Mouse (Mus musculus): ENCODE results near the gene Epha4. TPM values are rescaled to one million over a fixed set of nuclear protein-coding genes. Genes with fewer than 3 reads are reported as not detected.

Epha4 gene
- total RNA-seq, 2 experiments from 2014 or later, result 0.09 to 0.77 TPM

DNA sequence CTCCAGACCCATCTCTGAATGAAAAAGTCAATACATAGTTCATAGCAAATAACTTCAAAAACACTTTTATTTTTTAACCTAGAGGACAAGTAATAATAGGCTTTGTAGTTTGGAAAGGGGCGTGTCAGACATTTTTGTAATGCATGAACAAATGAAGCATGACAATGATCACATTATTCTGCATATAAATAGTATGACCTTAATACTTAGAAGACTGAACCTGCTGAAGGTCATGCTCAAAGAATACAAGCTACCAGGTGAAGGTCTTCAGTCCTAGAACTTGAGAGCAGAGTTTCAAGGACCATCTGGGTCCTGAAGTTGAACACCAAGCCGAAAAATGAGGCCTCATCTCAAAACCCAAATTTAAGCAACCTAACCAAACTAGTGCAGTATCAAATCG lies 62.2 kb downstream of the Epha4 start:
- no peak for ATAC-seq (replicated peaks; ENCODE audit: low FRiP score, poor library complexity, severe bottlenecking)

DNA sequence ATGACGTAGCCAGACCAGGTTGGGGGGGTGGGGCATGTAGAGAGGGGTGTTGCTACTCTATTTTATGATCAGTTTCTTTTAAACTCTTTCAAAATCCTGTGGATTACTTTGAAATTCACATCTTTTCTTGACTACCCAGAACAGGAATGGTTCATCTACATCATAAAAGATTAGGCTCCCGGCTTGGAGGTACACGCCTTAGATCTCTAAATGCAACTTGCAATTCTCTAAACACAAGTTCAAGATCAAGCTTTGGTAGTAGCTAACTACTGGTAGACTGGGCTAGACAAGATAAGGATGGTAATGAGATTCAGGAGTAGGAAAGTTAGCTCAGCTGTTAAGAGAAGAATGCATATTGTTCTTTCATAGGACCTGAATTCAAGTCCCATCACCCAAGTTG lies 63.3 kb downstream of the Epha4 start:
- no peak for ATAC-seq (replicated peaks; ENCODE audit: low FRiP score, poor library complexity, severe bottlenecking)

GRCm38 (mm10) chr1:77450201-77450600 lies 64.7 kb downstream of the Epha4 start:
- no peak for ATAC-seq (replicated peaks; ENCODE audit: low FRiP score, poor library complexity, severe bottlenecking)

DNA sequence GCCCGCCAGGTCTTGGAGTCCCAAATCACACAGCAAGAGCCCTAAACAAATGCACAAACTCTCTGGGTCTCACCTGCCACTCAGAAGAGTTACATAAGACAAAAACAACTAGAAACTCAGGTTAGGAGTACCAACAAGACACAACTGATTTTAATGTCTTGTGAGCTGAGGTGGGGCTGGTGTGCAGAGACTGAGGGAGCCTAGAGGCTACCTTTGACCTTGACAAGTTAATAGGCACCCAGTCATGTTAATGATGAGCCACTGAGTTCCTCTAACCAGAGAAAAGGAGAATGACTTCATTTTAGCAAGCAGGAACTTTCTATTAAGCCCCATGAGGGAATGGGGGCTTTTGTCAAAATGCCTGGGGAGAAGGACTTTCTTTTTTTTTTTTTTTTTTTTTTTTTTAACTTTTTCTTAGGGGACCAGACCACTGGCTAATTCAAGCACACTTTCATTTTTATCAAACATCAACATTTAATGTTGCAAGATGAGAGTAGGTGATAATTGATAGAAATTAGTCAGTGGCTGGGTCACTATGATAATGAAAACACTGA lies 67.8 kb downstream of the Epha4 start:
- no peak for ATAC-seq (replicated peaks; ENCODE audit: low FRiP score, poor library complexity, severe bottlenecking)

GRCm38 (mm10) chr1:77446438-77446837 lies 68.5 kb downstream of the Epha4 start:
- ATAC-seq (replicated peaks; ENCODE audit: low FRiP score, poor library complexity, severe bottlenecking), result no peak

DNA sequence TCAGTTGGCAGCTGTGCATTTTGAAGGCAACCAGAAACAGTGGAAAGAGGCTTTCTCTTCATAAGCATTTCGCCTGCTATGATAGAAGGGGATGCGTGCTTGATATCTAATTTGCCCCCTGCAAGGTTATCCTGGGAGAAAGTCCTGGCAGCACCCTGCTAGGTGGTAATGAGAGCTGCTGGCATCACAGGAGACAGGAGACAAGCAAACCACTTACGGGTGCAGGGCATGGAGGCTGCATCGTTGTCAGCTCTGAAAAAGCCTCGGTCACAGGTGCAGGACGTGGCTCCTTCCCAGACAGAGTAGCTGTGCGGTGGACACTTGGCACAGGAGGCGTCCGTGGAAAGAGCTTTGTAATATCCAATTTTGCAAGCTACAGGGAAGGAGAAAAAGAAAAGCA lies 70.2 kb downstream of the Epha4 start:
- ATAC-seq (replicated peaks; ENCODE audit: low FRiP score, poor library complexity, severe bottlenecking), result no peak

- no peak for ATAC-seq (replicated peaks; ENCODE audit: low FRiP score, poor library complexity, severe bottlenecking)
Observed at GRCm38 (mm10) chr1:77441987-77442386, 72.9 kb downstream of the Epha4 start.

GRCm38 (mm10) chr1:77441401-77441800 lies 73.5 kb downstream of the Epha4 start:
- no peak for ATAC-seq (replicated peaks; ENCODE audit: low FRiP score, poor library complexity, severe bottlenecking)

- ATAC-seq (replicated peaks; ENCODE audit: low FRiP score, poor library complexity, severe bottlenecking), result no peak
Observed at GRCm38 (mm10) chr1:77440512-77440911, 74.4 kb downstream of the Epha4 start.

GRCm38 (mm10) chr1:77439383-77440074 lies 75.4 kb downstream of the Epha4 start:
- no peak for ATAC-seq (replicated peaks; ENCODE audit: low FRiP score, poor library complexity, severe bottlenecking)

DNA sequence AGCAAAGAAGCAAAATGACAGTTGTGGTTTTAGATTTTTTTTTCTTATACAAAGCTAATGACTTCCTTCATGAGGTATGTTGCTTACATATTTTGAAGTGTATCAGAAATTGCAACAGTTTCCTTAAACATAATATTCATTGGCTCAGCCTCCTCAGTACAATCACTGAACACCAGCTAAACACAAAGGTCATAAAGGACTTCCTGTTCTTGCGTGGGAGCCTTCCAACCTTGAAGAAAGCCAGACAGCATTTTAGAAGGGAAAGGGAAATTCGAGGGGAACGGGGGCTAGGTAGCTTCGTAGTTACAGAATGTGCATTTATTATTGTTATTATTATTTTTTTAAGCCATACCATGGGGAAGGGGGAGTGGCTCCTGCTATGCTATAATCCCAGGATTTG lies 76.2 kb downstream of the Epha4 start:
- ATAC-seq (replicated peaks; ENCODE audit: low FRiP score, poor library complexity, severe bottlenecking), result no peak

DNA sequence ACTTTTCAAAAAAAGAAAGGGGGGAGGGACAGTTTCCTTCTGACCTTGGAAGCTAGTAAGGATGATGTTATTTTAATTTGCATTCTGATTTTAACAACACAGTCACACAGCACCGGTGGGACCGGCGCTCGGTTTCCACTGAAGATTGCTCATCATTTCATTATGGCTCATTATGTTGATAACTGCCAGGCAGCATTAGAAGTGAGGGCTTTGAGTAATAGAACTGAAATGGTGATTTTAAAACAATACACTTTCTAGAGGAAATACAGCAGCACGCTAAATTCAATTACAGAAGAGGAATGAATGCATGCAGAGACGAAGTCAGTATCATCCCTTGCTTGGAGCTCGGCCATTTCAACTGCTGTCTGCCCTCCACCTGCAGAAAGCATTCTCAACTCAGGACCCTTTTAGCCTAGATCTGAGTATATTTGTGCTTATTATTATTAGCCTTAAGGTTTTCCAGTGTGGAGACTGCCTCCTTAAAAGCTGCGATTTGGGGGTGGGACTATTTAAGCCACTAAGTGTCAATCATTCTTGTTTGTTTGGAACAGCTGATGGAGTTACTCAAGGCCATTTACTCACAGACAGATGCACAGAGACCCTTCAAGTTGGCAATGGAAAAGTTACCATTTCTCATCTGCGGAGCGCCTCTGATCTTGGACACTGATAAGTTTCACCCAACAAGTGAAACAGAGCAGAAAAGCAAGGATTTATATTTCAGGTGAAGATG lies 76.8 kb downstream of the Epha4 start:
- no peak for ATAC-seq (replicated peaks; ENCODE audit: low FRiP score, poor library complexity, severe bottlenecking)

- ATAC-seq (replicated peaks; ENCODE audit: low FRiP score, poor library complexity, severe bottlenecking), result no peak
Observed at GRCm38 (mm10) chr1:77435045-77435444, 79.8 kb downstream of the Epha4 start.

DNA sequence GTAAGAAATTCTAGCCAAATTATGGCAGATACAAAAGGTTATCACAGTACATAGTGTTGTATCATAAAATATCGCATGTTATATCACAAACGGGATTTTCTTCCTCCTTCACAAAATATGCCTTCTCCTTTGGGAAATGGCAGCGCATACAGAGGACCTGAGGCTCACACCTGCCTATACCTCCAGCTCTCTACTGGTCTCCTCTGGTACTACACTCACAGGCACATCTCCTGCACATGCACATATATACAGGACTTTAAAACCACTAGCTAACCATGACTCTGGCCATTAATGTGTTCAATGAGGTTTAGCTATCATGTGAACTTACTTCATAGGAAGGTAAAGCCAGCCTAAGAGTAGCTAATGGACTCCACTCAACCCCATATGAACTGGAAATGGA lies 81.7 kb downstream of the Epha4 start:
- no peak for ATAC-seq (replicated peaks; ENCODE audit: low FRiP score, poor library complexity, severe bottlenecking)

DNA sequence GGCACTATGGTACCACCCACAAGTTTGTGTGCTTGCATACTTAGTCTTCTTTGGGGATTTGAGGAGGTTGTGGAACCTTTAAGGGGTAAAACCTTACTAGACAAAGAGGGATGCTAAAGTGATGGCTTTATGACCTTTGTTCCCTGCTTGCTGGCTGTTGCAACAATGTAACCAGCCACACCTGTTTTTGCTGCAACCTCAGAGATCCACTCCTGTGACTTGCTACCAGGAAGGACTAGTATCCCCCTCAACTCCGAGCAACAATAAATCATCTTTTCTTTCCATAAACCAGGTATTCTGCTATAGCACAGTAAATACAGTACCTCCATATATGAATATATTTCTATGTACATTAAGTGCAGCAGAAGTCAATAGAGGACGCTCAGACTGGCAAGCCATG lies 82.4 kb downstream of the Epha4 start:
- no peak for ATAC-seq (replicated peaks; ENCODE audit: low FRiP score, poor library complexity, severe bottlenecking)

- ATAC-seq (replicated peaks; ENCODE audit: low FRiP score, poor library complexity, severe bottlenecking), result no peak
Observed at GRCm38 (mm10) chr1:77429174-77429573, 85.7 kb downstream of the Epha4 start.

GRCm38 (mm10) chr1:77426956-77427355 lies 87.9 kb downstream of the Epha4 start:
- no peak for ATAC-seq (replicated peaks; ENCODE audit: low FRiP score, poor library complexity, severe bottlenecking)

DNA sequence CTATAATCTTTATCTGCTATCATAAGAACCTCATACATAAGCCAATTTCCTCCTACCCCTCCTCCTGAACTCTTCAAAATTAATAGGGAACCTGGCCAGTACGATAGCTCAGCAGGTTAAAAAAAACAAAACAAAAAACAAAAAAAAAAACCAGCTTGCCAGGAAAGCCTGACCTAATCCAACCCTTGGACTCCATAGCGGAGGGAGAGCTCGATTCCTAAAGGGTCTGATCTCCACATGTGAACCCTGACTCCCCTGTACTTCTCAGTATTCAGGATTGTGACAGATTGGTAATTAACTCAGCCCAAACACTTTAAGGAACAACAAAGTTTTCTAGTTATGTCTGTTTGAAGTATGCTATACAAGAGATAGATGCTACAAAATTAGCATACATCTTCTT lies 89.7 kb downstream of the Epha4 start:
- ATAC-seq (replicated peaks; ENCODE audit: low FRiP score, poor library complexity, severe bottlenecking), result no peak

- ATAC-seq (replicated peaks; ENCODE audit: low FRiP score, poor library complexity, severe bottlenecking), result no peak
Observed at GRCm38 (mm10) chr1:77421081-77421480, 93.8 kb downstream of the Epha4 start.

DNA sequence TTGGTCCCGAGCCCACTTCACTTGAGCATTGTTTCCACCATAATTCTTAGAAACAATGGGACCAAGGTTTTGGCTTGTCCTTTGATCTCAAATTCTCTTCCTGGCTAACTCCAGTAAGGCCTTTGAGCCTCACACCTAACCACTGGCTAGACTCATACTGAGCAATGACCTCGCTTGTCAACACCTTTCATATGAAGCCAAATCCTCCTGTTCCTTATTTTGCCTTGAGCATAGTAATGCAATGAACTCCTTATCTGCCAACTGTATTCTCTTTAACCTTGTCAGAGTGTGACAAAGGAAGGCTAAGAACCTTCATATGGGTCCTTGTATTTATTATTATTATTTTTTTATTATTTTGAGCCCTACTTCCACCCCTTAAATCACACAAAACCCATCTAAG lies 94.5 kb downstream of the Epha4 start:
- ATAC-seq (replicated peaks; ENCODE audit: low FRiP score, poor library complexity, severe bottlenecking), result no peak

DNA sequence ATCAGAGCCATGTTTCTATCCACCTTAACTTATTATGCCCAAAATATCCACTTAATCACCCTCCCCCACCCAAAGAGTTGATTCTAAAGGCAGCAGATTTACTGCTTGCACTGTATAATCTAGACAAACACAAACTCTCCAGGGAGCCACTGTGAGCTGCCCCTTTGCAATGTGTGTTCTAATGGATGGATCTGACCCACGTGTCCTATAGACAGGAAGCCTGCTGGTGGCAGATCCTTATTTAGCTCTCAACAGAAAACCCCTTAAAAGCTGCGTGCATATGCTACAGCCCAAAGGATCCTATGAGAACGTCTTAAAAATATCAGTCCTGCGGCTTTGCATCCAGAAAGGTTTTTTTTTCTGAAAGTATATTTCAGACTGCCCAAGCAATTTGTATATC lies 98.0 kb downstream of the Epha4 start:
- ATAC-seq (replicated peaks; ENCODE audit: low FRiP score, poor library complexity, severe bottlenecking), result no peak

All from erythroblast, adult 5-6 weeks (primary cell).